Mouse (Mus musculus) cerebral cortex, adult 2 months (tissue): ENCODE measurements around the gene Adamtsl1.

Source experiments
- WGBS: fragments of 180-500 bp; shearing (Covaris S2); methylation state at CpG from one replicate; pipeline ENCODE4 v1.1.7; 2018; 5-methylcytosine and 5-hydroxymethylcytosine counted together

The Adamtsl1 gene

DNA sequence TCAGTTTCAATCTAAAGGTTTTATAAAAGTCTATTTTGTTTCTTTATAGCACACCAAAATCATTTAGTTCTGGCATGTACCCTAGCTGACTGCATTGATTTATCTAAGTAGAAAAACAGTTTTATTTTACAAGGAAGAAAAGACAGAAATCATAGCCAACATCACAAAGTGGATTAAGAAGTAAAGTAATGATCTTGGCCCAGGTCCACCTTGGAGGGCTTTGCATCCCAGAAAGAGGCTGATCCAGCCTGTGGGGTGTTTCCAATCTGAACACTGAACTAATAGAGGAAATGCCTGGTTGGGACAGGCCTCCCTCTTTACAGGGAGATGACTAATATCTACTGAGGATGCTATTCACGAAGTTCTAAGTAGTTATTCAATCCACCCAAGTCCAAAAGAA lies 163.6 kb downstream of the Adamtsl1 start:
- 72% methylated on average over 1 of the region's 1 CpGs for WGBS

DNA sequence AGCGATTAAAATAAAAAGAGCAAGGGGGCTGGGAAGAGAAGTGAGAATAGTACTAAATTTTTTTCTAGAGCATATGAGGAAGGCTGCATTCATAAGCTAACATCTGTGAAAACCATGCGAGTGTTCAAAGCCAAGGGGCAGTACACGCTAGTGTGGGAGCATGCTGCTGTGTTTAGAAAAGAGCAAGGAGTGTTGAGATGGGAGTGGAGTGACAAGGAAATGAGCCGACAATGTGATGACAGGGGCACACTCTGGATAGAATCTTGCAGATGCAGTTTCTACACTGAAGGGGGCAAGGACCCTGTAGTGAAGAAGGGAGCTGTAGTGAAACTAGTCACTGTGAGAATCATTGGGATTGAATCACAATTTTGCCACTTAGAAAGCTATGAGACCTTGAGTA lies 172.2 kb downstream of the Adamtsl1 start:
- WGBS: 80% methylated on average over 4 of the region's 4 CpGs

DNA sequence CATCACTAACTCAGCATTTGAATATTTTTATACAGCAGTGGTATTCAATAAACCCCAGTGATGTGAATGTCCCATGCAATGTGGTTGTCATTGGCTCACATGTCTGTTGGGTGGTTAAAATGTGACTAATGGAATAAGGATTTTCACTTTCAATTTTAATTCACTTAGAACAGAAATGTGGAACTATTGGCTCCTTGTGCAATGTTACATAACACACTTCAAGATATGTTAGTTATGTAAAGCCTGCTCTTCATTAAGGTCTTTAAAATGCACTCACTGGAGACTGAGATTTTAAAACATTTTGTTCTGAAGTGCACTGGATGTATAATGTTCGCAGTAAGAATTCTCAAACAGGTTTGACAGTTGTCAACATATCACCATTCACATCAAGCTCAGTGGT lies 181.3 kb downstream of the Adamtsl1 start:
- 60% methylated on average over 1 of the region's 1 CpGs for WGBS

DNA sequence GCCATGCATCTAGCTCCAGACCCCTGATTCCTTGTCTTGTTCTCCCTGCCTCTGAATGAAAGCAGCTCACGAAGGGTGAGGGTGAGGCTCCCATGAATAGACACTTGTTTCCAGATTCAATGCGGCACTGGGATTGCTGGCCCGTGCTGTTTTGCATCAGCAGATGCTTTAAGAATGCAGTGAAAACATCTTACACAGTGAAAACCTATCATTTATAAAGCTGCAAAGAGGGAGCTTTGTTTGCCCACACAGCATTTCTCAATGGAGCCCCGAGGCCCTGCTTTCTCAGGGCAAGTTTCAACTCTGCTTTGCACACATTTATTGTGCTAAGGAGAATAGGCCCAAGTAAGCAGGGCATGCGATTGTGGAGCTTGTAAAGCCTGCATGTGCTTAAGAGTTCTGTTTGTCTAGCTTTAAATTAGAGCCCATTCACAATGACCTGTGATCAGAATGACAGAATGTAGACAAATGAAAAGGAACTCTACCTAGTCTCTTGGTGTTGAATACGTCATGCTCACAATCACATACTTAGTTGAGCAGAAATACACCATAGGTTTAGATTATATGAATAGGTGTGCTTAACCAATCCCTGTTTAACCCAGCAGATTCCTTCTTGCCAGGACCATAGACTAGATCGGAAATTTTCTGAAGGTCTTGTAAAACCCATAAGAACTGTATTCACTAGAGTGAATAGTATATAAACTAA lies 193.5 kb downstream of the Adamtsl1 start:
- 64% methylated on average over 7 of the region's 7 CpGs for WGBS

DNA sequence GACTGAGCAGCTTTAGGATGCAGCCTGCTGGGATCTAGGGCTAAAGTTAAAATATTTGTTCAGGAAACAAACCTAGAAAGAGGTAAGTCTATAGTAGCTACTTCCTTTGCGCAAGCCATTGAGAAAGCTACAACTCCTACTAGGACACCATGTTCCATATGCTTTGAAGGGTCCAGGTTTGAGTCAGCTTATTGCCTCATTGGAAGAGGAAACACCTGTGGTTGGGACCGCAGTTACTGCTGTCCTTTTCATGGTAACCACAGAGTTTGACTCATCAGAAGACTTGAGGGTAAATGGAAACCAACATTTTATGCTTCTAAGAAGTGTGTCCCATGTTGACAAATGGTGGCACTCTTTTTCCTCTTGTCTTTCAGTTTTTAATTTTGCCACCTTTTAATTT lies 195.7 kb downstream of the Adamtsl1 start:
- 93% methylated on average over 2 of the region's 2 CpGs for WGBS

DNA sequence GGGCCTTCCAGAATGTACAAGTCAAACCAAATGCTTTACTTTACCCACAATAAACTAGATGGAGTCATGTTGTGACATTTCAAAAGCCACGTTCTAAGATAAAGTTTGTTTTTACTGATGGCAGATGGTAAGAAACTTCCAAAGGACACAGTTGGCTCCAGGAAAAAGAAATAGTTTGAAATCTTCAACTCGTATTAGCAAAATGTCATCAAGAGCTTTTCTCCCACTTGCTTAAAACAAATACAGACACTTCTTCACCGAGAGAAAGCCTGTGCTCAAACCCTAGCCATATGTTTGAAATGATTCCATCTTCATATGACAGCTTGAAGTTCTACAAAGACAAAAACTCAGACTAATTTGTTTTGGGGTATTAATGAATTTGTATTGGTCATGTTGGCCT lies 211.0 kb downstream of the Adamtsl1 start:
- WGBS: 50% methylated on average over 3 of the region's 3 CpGs

DNA sequence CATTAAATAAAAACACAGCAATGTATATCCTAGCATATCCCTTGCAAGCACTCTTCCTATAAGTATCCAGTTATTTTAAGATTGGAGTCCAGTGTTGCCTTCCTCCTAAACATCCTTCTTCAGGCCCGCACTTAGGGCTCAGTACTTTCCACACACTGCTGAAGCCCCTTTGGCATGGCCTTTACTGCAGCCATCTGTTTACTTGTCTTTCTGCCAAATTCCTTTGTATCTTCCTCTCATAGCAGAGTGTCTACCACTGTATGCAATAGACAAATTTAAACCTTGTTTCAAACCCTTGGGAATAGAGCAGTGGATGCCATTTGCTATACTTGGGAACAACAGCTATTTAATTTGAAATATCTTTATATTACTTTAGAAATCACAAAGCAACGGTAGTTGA lies 213.8 kb downstream of the Adamtsl1 start:
- WGBS: 43% methylated on average over 2 of the region's 2 CpGs

DNA sequence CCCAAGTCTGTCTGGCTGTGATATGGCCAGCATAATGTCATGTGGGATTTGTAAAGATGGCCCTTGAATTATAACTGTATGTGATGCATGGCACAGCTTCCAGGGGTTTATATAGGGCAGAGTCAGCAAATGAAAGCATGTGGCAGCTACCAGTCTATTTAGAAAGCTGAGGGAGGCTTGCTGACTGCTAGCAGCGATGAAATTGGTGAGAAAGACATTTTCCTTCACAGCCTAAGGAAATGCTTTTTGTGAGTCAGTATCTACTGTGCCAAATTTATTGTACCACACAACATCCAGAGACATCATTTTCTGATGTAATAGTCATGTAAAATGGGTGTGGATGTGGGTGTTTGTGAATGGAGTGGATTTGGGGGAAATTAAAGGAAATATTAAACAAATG lies 214.4 kb downstream of the Adamtsl1 start:
- WGBS: 52% methylated on average over 1 of the region's 1 CpGs

DNA sequence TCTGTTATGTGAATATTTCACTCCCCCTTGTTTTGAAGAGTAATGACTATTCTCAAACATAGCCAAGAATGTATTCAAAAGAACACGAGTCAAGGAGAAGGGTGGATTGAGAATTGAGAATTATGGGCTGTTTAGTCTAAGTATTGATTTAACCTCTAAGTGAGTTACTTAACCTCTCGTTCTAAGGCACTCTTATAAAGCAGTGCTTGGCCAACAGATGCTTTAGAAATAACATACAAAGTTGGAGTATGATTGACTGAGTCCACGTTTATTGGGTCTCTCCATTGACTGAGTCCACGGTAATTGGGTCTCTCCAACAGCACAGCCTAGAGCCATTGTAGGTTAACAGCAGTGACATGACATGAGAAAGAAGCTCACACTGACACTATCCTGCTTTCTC lies 226.5 kb downstream of the Adamtsl1 start:
- 91% methylated on average over 4 of the region's 4 CpGs for WGBS

DNA sequence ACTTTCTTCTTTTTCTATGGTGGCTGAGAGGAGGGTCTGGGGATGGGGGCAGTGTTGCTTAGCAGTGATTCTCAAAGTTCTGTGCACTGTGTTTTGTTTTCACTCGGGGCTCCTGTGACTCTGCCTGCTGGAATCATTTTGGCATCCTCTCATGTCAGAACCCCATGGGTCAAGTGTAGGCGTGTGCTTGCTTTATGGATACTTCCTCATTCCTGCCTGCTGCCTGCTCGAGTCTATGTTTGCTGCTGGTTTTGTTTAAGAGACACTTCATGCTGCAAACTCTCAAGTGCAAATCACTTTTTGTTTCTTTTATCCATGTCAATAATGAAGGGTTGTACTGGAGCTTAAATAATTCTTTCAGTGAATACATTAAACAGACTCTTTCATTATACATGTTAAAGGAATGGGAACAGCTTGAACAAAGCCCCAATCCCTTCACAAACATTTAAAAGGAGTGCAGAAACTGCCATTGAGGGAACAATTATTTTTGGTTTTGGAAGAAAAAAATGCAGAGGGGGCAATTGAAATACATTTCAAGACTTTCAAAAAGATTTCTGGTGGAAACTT lies 227.9 kb downstream of the Adamtsl1 start:
- 26% methylated on average over 3 of the region's 3 CpGs for WGBS

DNA sequence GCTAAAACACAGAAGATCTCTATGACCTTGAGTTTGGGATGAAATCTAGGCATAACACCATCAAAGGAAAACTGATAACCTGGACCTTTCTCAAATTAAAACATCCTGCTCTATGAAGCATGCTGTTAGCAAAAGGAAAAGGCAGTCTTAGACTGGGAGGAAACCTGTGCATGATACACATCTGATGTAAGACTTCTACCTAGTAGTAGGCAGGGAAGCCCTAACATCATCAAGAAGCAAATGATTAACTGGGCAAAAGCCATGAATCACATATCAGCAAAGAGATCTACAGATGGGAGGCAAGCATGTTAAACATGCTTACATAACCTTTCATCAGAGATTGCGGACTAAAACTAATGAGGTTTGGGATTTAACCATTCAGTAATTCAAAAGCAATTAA lies 229.5 kb downstream of the Adamtsl1 start:
- WGBS: 95% methylated on average over 1 of the region's 1 CpGs

DNA sequence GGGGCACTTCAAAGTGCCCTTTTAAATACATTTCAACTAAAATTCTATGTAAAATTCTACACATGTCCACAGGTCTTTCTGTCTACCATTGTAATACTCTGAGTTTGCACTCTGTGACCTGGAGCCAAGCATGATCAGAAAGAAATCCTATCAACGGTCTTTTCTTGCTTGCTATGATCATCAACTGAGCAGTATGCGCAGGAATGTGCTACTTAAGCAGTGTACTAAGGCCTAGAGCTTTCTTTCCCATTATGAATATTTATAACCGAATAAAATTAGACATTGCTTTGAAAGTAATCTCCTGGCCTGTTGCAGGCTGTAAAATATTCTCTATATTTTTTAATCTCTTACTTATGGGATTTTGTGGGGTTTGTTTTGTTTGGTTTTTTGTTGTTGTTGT lies 248.7 kb downstream of the Adamtsl1 start:
- 66% methylated on average over 3 of the region's 3 CpGs for WGBS

DNA sequence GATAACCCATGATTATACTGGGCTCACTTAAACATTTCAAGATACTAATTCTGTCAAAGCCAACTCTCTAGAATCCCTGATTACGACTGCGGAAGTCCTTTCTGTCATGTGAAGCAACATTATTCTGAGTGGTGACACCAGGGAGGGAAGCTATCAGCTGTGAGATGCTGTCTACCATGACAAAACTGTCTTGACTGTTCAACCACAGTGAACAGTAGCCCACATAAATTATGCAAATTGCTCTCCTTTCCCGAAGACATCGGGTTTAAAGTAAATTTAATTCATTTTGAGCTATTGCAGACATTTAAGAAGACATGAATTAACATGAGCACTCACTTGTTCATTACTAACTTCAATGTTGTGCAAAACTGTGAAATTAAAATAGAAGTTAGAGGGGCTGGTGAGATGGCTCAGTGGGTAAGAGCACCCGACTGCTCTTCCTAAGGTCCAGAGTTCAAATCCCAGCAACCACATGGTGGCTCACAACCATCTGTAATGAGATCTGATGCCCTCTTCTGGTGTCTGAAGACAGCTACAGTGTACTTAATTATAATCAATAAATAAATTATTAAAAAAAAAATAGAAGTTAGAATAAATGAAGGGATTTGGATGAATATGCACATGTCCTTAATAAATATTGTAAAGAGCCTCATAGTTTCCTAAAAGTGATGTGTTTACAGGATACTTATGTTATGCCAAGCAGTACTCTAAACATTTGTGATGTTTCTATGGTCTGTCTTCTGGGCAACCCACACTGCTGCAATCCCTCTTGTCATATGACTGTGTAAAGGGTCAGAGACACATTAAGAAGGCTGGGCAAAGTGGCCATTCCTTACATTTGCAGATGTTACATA lies 249.4 kb downstream of the Adamtsl1 start:
- 51% methylated on average over 5 of the region's 5 CpGs for WGBS

DNA sequence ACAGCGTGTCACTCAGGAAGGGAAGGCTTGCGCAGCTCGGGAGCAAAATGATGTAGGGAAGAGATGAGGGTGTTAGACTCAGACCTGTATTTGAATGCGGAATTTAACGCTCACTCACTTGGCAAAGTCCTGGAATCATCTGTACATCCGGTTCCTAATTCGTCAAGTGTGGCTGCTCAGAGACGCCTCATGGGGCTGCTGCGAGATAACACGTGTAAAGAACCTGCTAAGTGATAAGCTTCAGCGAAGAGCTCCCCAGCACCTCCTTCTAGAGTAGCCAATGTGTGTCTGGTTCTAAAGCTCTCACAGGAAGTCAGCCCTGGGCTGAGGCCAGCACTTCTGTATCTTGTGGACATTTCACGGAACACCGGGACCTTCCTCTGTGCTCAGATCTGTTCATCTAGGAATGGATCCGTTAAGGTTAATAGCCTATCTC lies 250.1 kb downstream of the Adamtsl1 start:
- 72% methylated on average over 14 of the region's 14 CpGs for WGBS

DNA sequence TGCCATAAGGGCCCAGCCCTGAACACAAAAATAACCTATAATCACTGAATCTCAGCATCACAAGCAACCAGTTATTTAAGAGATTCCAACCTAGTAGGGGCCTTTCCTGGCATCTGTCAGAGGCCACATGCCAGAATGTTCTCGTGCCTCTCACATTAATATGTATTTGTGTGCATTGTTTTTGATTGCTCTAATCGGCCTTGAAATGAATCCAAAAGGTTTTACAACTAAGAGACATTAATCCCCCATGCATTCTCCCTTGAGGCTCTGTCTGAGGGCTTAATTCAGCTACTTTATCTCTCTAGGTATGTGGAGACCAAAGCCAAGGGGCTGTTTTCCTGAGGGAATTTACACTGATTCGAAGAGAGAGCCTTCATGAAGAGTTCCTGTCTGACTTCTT lies 250.5 kb downstream of the Adamtsl1 start:
- WGBS: 50% methylated on average over 3 of the region's 3 CpGs

DNA sequence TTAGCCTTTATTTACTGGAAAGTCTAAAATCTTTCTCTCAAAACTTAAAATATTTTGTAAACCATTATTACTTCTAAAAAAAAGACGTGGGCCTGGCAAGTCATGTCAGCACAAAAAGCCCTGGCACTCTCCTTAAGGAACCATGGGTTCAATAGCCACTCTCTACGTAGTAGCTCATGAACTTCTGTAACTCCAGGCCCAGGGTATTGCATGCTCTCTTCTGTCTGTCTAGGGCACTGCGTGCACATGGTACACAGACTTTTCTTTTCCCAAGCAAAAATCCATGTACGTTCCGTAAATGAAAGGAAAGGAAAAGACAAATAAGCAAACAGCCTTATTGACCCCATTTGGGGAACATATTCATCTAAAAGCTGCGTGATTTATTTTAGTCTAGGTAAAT lies 253.7 kb downstream of the Adamtsl1 start:
- 65% methylated on average over 6 of the region's 6 CpGs for WGBS

DNA sequence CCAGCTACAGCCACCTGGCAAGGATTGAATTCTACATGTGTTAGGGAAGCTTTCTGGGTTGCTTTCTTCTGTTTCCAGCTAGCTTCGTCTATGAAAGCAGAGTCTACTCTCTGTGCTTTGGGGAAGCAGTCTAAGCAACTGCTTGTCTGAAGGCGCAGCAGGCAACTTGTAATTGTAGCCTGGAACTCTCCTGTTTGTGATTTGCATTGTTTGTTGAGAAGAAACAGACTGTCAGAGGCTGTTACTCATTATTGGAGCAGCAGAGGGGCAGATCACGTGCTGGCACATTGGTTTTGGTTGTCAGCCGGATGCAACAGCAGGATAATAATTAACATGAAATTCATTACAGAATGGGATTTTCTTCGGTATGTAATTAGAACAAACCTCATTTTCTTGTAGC lies 254.1 kb downstream of the Adamtsl1 start:
- 31% methylated on average over 5 of the region's 5 CpGs for WGBS

DNA sequence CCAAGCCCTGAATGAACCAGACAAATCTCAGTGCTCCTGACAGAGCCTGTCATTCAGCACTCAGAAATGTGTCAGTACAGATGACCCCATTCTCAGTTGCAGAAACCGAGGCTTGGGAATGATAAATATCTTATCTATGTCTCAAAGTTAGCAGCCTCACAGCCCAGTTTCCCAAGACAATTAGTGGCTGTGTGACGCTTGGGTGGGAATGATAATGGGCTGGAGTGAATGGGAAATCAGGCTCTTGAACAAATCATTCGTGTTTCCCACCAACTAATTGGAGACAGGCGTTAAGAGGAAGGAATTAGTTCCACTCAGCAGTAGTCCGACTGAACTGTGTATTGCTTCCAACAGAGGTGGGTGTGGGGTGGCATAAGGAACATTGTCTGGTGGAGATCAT lies 268.5 kb downstream of the Adamtsl1 start:
- WGBS: 41% methylated on average over 5 of the region's 5 CpGs

DNA sequence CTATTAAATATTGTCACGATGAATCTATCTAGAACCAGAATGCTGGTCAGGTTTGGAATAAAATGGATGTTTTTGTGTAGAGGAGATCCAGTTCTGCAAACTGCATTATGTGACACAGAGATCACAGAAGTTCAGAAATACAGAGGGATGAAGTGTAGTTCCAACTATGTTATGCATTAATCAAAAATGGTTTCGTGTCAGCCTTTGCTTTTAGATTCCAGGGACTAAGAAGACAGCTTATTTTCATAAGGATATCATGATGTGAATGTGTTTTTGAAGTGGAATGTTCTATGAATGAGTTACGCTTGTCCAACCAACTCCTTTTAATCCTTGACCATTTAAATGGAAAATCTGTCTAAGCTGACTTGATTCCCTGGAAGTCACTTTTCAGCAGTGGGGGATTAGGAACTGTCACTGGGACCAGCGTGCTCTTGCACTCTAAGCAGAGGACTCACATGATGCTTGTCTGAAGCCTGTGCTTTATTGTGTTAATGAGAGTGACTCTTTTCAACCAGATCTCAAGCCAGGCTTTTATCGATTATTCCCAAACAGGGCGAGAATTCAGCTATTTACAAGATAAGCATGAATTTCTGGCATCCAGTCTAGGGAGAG lies 269.9 kb downstream of the Adamtsl1 start:
- 58% methylated on average over 6 of the region's 6 CpGs for WGBS

DNA sequence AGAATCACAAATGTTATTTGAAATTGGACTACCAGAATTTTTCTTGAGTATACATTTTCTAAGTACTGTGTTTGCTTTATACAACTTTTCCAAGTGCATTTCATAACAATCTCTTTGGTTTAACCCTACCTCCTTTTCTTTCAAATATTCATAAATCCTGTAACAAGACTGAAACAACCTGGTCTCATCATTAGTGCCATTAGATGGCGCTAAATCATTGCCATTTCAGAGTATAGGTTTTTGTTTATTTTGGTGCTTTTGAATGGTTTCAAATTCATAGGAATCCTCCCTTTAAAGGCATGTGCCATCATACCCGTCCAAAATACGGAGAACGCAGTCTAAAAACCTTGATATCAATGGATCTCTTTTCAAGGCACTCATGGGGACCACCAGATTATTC lies 270.5 kb downstream of the Adamtsl1 start:
- 60% methylated on average over 4 of the region's 4 CpGs for WGBS

DNA sequence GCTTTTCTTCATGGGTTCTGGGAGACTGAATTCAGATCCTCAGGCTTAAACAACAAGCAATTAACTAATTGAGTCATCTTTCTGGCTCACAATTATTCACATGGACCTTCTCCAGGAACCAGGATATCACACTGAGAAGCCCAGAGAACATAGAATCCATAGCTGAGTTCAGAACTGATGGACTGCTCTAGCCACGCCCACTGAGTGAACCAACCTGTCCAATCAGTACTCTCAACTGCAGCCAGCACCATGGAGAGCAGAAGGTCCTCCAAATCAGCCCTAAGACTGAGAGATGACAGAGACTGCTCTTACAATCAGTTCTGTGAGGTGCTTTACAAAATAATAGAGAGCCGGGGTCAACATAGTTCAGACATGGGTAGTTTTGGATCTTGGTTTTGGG lies 276.3 kb downstream of the Adamtsl1 start:
- 80% methylated on average over 2 of the region's 2 CpGs for WGBS

DNA sequence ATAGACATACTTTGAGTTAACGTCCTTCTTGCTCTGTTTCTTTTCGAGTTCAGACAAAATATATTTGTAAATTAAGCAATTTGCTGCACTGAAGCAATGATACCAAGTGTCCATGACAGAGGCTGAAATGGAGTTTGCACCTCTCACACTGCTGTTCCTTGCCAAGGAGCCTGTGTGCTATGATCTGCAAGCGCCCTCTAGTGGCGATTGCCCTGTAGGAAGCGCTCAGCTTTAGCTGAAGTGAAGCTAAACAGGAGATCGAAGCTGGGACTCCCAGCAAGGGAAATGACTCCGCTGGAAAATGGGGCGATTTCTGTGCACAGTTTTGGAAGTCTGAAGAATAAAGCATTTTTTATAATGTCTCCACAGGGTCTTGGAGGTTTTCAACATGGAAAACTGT lies 287.8 kb downstream of the Adamtsl1 start:
- WGBS: 3% methylated on average over 8 of the region's 8 CpGs

DNA sequence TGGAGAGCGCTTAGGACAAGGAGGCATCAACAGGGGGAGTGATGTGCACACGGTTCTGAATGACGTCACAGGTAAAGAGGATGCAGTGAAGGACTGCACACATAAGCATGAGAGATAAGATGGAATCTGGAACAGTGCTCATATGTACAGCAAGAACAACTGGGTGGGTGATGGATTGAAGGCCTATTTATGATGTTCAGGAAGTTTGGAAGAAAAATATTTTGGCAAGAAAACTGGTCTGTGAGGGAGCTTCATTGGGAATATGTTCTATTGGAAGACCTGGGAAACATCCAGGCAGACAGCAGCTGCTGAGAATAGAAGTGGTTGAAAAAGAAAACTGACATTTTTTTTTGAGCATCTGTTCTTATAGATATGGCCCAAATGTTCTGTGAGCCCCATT lies 300.4 kb downstream of the Adamtsl1 start:
- WGBS: 55% methylated on average over 3 of the region's 3 CpGs
